Comparison of ENCODE assay signal across 17 mouse cellular contexts in the genomic region with DNA sequence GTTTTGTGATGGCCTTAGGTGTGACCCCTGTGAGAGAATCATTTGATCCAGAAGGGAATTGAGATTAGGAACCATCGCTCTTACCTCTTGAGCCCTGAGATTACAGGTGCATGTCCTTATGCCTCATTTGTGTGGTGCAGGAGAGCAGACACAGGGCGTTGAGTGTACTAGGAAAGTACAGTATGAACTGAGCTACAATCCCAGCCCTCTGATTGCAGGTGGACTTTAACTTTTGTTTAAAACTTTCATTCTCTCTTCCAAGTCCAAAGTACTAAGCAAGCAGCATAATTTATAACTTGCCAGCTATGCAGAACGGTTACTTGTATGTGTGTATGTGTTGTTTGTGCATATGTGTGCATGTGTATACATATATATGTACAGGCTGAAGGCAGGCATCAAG. TPM values are rescaled to one million over a fixed set of nuclear protein-coding genes. Genes with fewer than 3 reads are reported as not detected.
"Had no signal": no experiment of that assay in that cellular context is flagged by ENCODE, and none has a peak within 500 bp of the region (broad histone marks: within the 10 kb centered on the region; RNA-seq: fewer than 3 reads in every experiment).

No protein-coding gene starts in this region.

- H3K4me2 ChIP-seq: hindbrain, embryonic 15.5 days; limb, embryonic 15.5 days; midbrain, embryonic 12.5 days; neural tube, embryonic 13.5 days; stomach, embryonic 15.5 days had no signal

- H3K9ac ChIP-seq: hindbrain, embryonic 15.5 days; limb, embryonic 15.5 days; liver, embryonic 14.5 days; midbrain, embryonic 12.5 days; neural tube, embryonic 13.5 days; stomach, embryonic 15.5 days had no signal

- H3K36me3 ChIP-seq: hindbrain, embryonic 15.5 days; limb, embryonic 15.5 days; midbrain, embryonic 12.5 days; neural tube, embryonic 13.5 days; stomach, embryonic 15.5 days had no signal

- H3K27me3 ChIP-seq: hindbrain, embryonic 15.5 days; limb, embryonic 15.5 days; midbrain, embryonic 12.5 days; neural tube, embryonic 13.5 days; stomach, embryonic 15.5 days had no signal

- DNase-seq: layer of hippocampus, postnatal 36 days; lung, adult 18-20 months; retina, postnatal 1 day; right cerebral cortex, postnatal 4 days; thymus, adult 2 months had no signal

- H3K27ac ChIP-seq: hindbrain, embryonic 15.5 days; limb, embryonic 15.5 days; liver, embryonic 14.5 days; midbrain, embryonic 12.5 days; neural tube, embryonic 13.5 days; stomach, embryonic 15.5 days had no signal

- ATAC-seq: midbrain, embryonic 16.5 days had no signal

- H3K9me3 ChIP-seq: hindbrain, embryonic 15.5 days; limb, embryonic 15.5 days; midbrain, embryonic 12.5 days; neural tube, embryonic 13.5 days; stomach, embryonic 15.5 days had no signal

- H3K4me1 ChIP-seq: hindbrain, embryonic 15.5 days; limb, embryonic 15.5 days; midbrain, embryonic 12.5 days; neural tube, embryonic 13.5 days; stomach, embryonic 15.5 days had no signal

- H3K4me3 ChIP-seq: hindbrain, embryonic 15.5 days; limb, embryonic 15.5 days; midbrain, embryonic 12.5 days; neural tube, embryonic 13.5 days; stomach, embryonic 15.5 days had no signal

RNA-seq across cellular contexts. Expression of a gene that starts 50.2 kb away (rescaled TPM):
- total RNA-seq: layer of hippocampus, postnatal 36 days; left cerebral cortex, adult 8-10 months; left cerebral cortex, postnatal 25 days; megakaryocyte-erythroid progenitor cell, adult 5-6 weeks had no signal
- polyA plus RNA-seq: liver, embryonic 14.5 days; lung, embryonic 16.5 days; spleen, adult 2 months; stomach, embryonic 15.5 days had no signal
